In genomic region chr13:101487621-101488020, GRCm38 (mm10) we compare ENCODE assay signal across 15 mouse cellular contexts.
DNase-seq lines count a peak whose midpoint lies in the region; ATAC-seq and TF ChIP-seq lines count a peak whose summit lies in the region.
"Had no signal": no experiment of that assay in that cellular context is flagged by ENCODE, and none has a peak within 500 bp of the region (broad histone marks: within the 10 kb centered on the region; RNA-seq: fewer than 3 reads in every experiment).

No protein-coding gene starts in this region.

- no peak overlapping the region for H3K4me2 ChIP-seq in hindbrain, embryonic 12.5 days (replicated peaks)
- H3K4me2 ChIP-seq: hindbrain, embryonic 14.5 days had no signal

- no peak for TF ChIP-seq POLR2A in cortical plate, adult 2 months (IDR thresholded peaks at IDR 0.05; ENCODE audit: extremely low read depth, insufficient read depth, low read length)

- H3K4me3 ChIP-seq in cortical plate, adult 2 months (ENCODE audit: insufficient read depth, low read length): no peak overlapping the region
- H3K4me3 ChIP-seq in hindbrain, embryonic 12.5 days: no peak overlapping the region

- H3K36me3 ChIP-seq in hindbrain, embryonic 12.5 days: no peaks in the 10 kb centered on the region

- H3K9ac ChIP-seq in hindbrain, embryonic 12.5 days: no peak overlapping the region
- H3K9ac ChIP-seq: hindbrain, embryonic 14.5 days had no signal

- no peaks in the 10 kb centered on the region for H3K9me3 ChIP-seq in hindbrain, embryonic 12.5 days (replicated peaks)

- peak; percentile 85 for DNase-seq in right cerebral cortex, adult 18-20 months
- DNase-seq in right cerebral cortex, postnatal 14 days: no peak
- peak; percentile 57 to 78 for DNase-seq in layer of hippocampus, postnatal 14 days (ENCODE audit: low spot score in 2 of 2)
- peak; percentile 88 for DNase-seq in telencephalon, adult 2 months (ENCODE audit: low read depth, low spot score)
- DNase-seq in natural killer cell, adult 2 months (ENCODE audit: low spot score in 2 of 2): no peak
- no peak for DNase-seq in adrenal gland, adult 18-20 months (ENCODE audit: low spot score in 2 of 2)
- DNase-seq: adrenal gland, postnatal 14 days; liver; midbrain, embryonic 14.5 days; thymus, postnatal 25 days had no signal

- WGBS in hindbrain, embryonic 12.5 days: 87% methylated on average over 2 of the region's 2 CpGs

- H3K27ac ChIP-seq in cortical plate, adult 2 months (ENCODE audit: insufficient read depth, low read length): peak overlapping the region; percentile 77
- no peak overlapping the region for H3K27ac ChIP-seq in hindbrain, embryonic 12.5 days
- H3K27ac ChIP-seq: hindbrain, embryonic 14.5 days; kidney, postnatal 0 days had no signal

- no peaks in the 10 kb centered on the region for H3K27me3 ChIP-seq in hindbrain, embryonic 12.5 days

- TF ChIP-seq CTCF in cortical plate, adult 2 months (IDR thresholded peaks at IDR 0.05; ENCODE audit: extremely low read depth, insufficient read depth, low read length): no peak

- no peak for ATAC-seq in hindbrain, embryonic 12.5 days (ENCODE audit: low FRiP score)
- ATAC-seq: lung, postnatal 0 days had no signal

- no peaks in the 10 kb centered on the region; the same call in 1 of the 2 replicates for H3K4me1 ChIP-seq in cortical plate, adult 2 months (ENCODE audit: control insufficient read depth, insufficient read depth, low read length)
- H3K4me1 ChIP-seq in hindbrain, embryonic 12.5 days: peaks cover 5% of the 10 kb centered on the region

Comparison
In these comparisons a context has a peak if more than half of its experiments do, and no peak if none do; other contexts are left out.
1. DNase-seq: peak in right cerebral cortex, adult 18-20 months (single experiment), layer of hippocampus, postnatal 14 days (2 of 2) and telencephalon, adult 2 months (single experiment); none in right cerebral cortex, postnatal 14 days (single experiment), natural killer cell, adult 2 months (0 of 2) and adrenal gland, adult 18-20 months (0 of 2).